Mouse (Mus musculus) heart, embryonic 11.5 days (tissue): ENCODE data around the gene Unc13d. TPM values are rescaled to one million over a fixed set of nuclear protein-coding genes. Genes with fewer than 3 reads are reported as not detected.
"Not testable (repeated sequence)": the region's sequence is repeated elsewhere in the genome, so short reads cannot be mapped to it uniquely, and the experiment has no call there.

Source experiments
- ATAC-seq: fragments of 200-750 bp; cut with Nextera tagmentation; replicated peaks from 2 replicates; pipeline ENCODE4 v1.8.0; 2017; ENCODE audit warnings: moderate library complexity; ENCODE audit not compliant: insufficient number of reproducible peaks, low FRiP score, low TSS enrichment
- H3K27ac ChIP-seq: fragments of 300-500 bp; sonication (generic); 2 replicates; pipeline ENCODE4 v1.5.1; 2014; ENCODE audit warnings: mild to moderate bottlenecking, low read depth, low read length
- H3K27me3 ChIP-seq: fragments of 300-500 bp; sonication (generic); 2 replicates; pipeline ENCODE4 v1.6.1; 2014; ENCODE audit warnings: mild to moderate bottlenecking, low read length, mixed read lengths; ENCODE audit not compliant: control insufficient read depth, insufficient read depth
- H3K36me3 ChIP-seq: fragments of 300-500 bp; sonication (generic); 2 replicates; pipeline ENCODE4 v1.6.1; 2014; ENCODE audit warnings: mild to moderate bottlenecking, low read length, moderate library complexity, mixed read lengths; ENCODE audit not compliant: control insufficient read depth, insufficient read depth
- H3K4me1 ChIP-seq: fragments of 300-500 bp; sonication (generic); 2 replicates; pipeline ENCODE4 v1.6.1; 2014; ENCODE audit warnings: low read length; ENCODE audit not compliant: control insufficient read depth, insufficient read depth
- H3K4me2 ChIP-seq: fragments of 300-500 bp; sonication (generic); 2 replicates; pipeline ENCODE4 v1.6.1; 2014; ENCODE audit warnings: mild to moderate bottlenecking, moderate library complexity
- H3K4me3 ChIP-seq: fragments of 300-500 bp; sonication (generic); 2 replicates; pipeline ENCODE4 v1.5.1; 2014; ENCODE audit warnings: low read depth, low read length
- H3K9ac ChIP-seq: fragments of 300-500 bp; sonication (generic); 2 replicates; pipeline ENCODE4 v1.6.1; 2014; ENCODE audit warnings: mild to moderate bottlenecking, low read depth, low read length, moderate library complexity
- H3K9me3 ChIP-seq: fragments of 300-500 bp; sonication (generic); replicated peaks from 2 replicates; pipeline ENCODE4 v1.6.1; 2016; ENCODE audit warnings: low read length; ENCODE audit not compliant: control insufficient read depth
- WGBS: fragments of 180-500 bp; shearing (Covaris S2); extraction: QIAGEN DNeasy Blood & Tissue Kit; methylation state at CpG from one replicate; pipeline ENCODE4 v1.1.7; 2014; ENCODE audit not compliant: insufficient replicate concordance; 5-methylcytosine and 5-hydroxymethylcytosine counted together
- polyA plus RNA-seq: library from polyadenylated mRNA; unstranded; fragments of >200 nt; fragmentation: Nextera tagmentation; extraction: Ambion mirVana; gene quantifications from 2 replicates; pipeline ENCODE4 v1.2.1, GENCODE M21; 2014

Unc13d gene
- 2.3 and 2.6 TPM in 2 replicates for polyA plus RNA-seq

DNA sequence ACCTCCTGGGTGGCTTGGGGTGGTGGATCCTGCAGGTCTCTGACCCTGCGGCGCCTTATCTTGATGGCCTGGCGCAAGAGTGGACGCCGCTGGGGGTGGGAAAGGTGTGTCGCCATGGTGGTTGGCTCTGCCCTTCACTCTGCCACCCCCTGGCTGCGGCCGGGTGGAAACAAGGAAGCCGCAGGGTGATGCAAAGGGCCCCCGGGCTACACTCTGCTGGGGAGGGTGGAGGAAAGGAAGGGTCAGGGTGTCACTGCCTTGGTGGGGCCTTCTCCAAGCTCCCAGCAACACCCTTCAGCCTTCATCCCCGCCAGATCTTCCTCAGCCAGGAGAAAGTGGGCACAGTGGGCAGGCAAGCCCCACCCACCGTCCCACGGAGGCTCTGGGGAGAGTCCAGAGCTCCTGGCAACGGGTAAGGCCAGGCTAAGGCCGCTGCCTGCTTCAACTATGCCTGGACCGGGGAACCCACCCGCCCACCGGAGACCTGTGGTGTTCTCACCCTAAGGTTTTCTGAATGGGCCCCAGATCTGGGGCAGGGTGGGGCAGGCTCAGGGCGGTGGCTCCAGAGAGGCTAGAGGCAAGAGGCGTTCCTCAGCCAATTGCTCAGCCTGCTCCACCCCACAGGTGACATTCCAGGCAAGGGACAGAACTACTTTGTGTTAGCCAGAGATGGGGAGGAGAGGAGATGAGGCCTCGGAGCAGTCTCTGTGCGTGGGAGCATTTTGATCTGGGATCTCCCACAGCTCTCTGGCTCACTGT lies at the start of gene Unc13d:
Unc13d (minus strand) TSS at position 516 of the 759 bp plus-strand sequence.
- peak within 1 kb of the TSS; percentile 65 for H3K9ac ChIP-seq
- no peaks in the 10 kb centered on the region for H3K27me3 ChIP-seq
- 64% methylated on average over 22 of the region's 22 CpGs for WGBS
- H3K36me3 ChIP-seq = peaks cover 20% of the 10 kb centered on the region
- H3K4me1 ChIP-seq = peaks cover 36% of the 10 kb centered on the region
- peak within 1 kb of the TSS; percentile 67 for H3K4me2 ChIP-seq
- H3K27ac ChIP-seq = peak within 1 kb of the TSS; percentile 85
- no peaks in the 10 kb centered on the region for H3K9me3 ChIP-seq
- peak within 1 kb of the TSS; percentile 16 for H3K4me3 ChIP-seq
- peak; percentile 58; the same call in 1 of the 2 replicates for ATAC-seq

DNA sequence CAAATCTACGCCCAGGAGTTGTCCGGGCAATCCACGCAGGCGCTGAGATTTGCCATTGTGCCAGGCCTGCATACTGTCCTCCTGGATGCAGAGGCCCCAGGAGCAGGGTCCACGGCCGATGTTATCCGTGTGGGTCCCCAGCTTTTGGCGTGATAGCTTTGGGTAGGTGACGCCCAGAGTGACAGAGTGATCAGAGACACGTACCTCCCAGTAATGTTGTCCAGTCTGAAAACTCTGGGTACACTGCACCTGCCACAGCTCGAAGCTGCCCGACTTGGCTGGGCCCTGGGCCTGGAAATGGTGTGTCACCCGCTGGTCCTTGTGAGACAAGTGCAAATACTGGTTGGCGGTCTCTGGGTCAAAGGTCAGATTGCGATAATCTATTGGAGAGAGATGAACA lies 48.5 kb upstream of the Unc13d start:
- no peak for ATAC-seq
- no peak overlapping the region for H3K9ac ChIP-seq
- 92% methylated on average over 15 of the region's 15 CpGs for WGBS

DNA sequence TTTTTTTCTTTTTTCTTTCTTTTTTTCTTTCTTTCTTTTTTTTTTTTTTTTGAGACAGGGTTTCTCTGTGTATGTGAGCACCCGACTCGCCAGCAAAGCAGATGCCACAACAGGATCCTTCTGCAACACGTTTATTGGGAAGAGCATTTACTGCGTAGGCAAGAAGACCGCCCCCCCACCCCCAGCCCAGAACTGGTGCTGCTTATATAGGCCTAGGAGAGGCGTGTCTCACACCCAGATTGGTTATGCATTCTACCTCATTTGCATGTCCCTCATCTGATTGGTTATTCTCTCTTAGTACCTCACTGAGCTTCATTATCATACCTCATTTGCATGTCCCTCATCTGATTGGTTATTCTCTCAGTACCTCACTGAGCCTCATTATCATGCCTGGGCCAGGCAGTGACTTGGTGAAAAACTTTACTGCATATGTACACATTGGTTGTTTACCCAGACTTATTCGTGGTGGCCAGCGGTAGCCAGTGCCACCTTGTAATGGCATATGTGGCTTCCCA lies 44.0 kb upstream of the Unc13d start:
- H3K27me3 ChIP-seq, H3K4me3 ChIP-seq, H3K9me3 ChIP-seq, H3K9ac ChIP-seq, H3K4me1 ChIP-seq, ATAC-seq, H3K27ac ChIP-seq, H3K4me2 ChIP-seq: not testable (repeated sequence)
- 89% methylated on average over 8 of the region's 8 CpGs for whole genome bisulfite sequencing
- H3K36me3 ChIP-seq = peaks cover 18% of the 10 kb centered on the region

More for the DNA sequence above, 48.5 kb upstream of the Unc13d start:
- H3K4me2 ChIP-seq = no peak overlapping the region
- H3K27me3 ChIP-seq = no peaks in the 10 kb centered on the region
- peaks cover 18% of the 10 kb centered on the region for H3K36me3 ChIP-seq
- H3K9me3 ChIP-seq = 0 out of 2 replicates have a peak, but pooled peaks cover 2% of the 10 kb centered on the region
- no peak overlapping the region for H3K27ac ChIP-seq
- no peak overlapping the region for H3K4me3 ChIP-seq
- peaks cover 23% of the 10 kb centered on the region for H3K4me1 ChIP-seq

DNA sequence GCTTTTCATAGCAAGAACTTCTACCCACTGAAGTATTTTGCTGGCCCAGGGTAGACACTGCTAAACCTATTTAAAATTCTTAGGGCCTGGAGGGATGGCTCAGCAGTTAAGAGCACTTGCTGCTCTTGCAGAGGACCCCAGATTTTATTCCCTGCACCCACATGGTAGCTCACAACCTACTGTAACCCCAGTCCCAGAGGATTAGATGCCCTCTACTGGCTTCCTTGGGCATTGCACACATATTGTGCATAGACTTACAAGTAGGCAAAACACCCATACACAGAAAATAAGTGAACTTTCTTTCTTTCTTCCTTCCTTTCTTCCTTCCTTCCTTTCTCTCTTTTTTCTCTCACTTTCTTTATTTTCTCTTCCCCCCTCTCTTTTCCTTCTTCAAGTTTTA lies 40.1 kb upstream of the Unc13d start:
- Histone ChIP-seq H3K4me3 (no peak overlapping the region), H3K9me3 (no peaks in the 10 kb centered on the region), H3K27me3 (no peaks in the 10 kb centered on the region), H3K27ac (no peak overlapping the region), H3K4me1 (no peaks in the 10 kb centered on the region), H3K4me2 (no peak overlapping the region), H3K36me3 (0 out of 2 replicates have a peak, but pooled peaks cover 2% of the 10 kb centered on the region), H3K9ac (no peak overlapping the region)
- ATAC-seq = no peak

DNA sequence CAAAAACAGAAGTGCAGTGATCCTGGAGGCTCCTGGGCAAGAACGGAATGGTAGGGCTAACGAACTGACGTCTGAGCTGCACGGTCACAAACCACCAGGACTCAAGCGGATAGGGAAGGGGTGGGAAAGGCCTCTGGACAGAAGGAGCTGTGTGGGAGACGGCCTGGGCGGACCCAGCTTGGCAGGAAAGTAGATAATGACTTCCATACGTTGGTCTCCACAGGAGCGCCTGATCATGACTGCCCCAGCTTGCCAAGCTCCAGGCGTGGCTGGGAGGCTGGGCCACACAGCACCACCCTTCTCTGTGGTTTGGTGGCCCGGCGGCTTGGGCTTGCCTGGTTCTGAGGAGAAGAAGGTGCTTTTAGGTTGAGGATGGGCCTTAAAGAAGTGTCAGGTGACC lies 39.5 kb upstream of the Unc13d start:
- no peak overlapping the region for H3K4me3 ChIP-seq
- no peak overlapping the region for H3K4me2 ChIP-seq
- 62% methylated on average over 12 of the region's 12 CpGs for WGBS
- no peaks in the 10 kb centered on the region for H3K4me1 ChIP-seq
- H3K9ac ChIP-seq = no peak overlapping the region
- H3K27me3 ChIP-seq = no peaks in the 10 kb centered on the region
- no peak for ATAC-seq
- H3K9me3 ChIP-seq = no peaks in the 10 kb centered on the region
- no peaks in the 10 kb centered on the region for H3K36me3 ChIP-seq
- H3K27ac ChIP-seq = no peak overlapping the region

DNA sequence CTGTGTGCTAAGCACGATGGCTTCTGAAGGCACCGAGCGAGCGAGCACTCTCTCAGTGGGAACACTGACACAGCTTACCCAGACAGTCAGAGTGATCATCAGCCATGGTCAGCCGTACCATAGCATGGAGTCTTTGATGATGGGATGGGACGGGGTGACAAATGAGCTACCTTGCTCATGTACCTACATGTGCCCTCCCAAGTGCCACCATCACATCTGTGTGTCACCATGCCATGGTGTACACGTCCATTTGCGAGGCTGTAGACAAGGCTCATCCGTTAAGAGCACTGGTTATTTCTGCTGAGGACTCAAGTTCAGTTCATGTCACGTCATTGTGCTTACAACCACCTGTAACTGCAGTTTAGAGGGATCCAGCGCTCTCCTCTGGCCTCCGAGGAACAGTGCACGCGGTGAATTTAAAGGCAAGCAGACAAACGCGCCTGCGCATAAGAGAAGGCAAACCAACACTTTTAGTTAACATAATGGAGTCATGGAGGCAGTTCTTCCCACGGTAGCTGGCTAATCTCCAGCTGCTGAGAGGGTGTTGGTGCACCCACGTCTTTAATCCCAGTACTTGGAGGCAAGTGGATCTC lies 33.9 kb upstream of the Unc13d start:
- H3K9me3 ChIP-seq = no peaks in the 10 kb centered on the region
- 80% methylated on average over 19 of the region's 19 CpGs for WGBS
- no peak overlapping the region for H3K9ac ChIP-seq
- peaks cover 32% of the 10 kb centered on the region for H3K4me1 ChIP-seq
- ATAC-seq = no peak
- peaks cover 21% of the 10 kb centered on the region for H3K27me3 ChIP-seq
- no peak overlapping the region for H3K4me2 ChIP-seq
- H3K4me3 ChIP-seq = no peak overlapping the region
- no peaks in the 10 kb centered on the region for H3K36me3 ChIP-seq
- H3K27ac ChIP-seq = no peak overlapping the region

DNA sequence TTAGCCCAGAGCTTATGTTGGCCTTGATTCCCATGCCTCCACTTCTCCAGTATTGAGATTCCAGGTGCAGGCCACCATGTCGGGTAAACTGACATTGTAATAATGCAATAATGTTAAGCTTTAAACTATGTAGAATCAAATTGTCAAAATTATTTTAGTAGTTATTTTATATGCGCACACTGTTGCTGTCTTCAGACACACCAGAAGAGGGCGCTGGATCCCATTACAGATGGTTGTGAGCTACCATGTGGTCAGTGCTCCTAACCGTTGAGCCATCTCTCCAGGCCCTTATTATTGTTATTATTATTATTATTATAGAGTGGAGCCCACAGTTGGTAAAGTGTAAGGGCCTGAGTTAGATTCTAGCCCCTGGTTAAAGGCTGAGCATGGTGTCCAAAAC lies 33.3 kb upstream of the Unc13d start:
- no peak overlapping the region for H3K9ac ChIP-seq
- peak overlapping the region; percentile 71; the same call in 1 of the 2 replicates for H3K4me3 ChIP-seq
- H3K4me1 ChIP-seq = peaks cover 38% of the 10 kb centered on the region
- H3K9me3 ChIP-seq = no peaks in the 10 kb centered on the region
- H3K4me2 ChIP-seq = no peak overlapping the region
- 80% methylated on average over 4 of the region's 4 CpGs for WGBS
- ATAC-seq = no peak
- H3K27me3 ChIP-seq = peaks cover 21% of the 10 kb centered on the region
- H3K27ac ChIP-seq = peak overlapping the region; percentile 36; the same call in 1 of the 2 replicates
- no peaks in the 10 kb centered on the region for H3K36me3 ChIP-seq

DNA sequence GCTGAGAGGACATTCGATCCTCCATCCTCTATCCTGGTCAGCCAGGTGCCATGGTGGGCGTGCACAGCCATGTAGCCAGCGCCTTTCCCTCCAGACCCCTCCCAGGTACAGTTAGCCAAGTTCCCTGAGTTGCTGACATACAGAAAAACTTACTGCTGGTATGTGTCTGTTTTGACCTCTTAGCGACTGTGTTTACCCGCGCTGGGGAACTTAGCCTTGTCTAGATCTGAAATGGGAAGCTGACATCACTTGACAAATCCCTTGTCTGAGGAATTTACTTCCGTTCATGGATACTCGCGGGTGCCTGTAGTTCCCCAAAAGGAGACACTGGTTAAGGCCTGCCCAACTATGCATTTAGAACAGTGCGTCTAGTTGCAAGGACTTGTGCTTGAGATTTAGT lies 32.8 kb upstream of the Unc13d start:
- no peak for ATAC-seq
- Histone ChIP-seq H3K4me3 (peak overlapping the region; percentile 71), H3K27ac (peak overlapping the region; percentile 79), H3K36me3 (no peaks in the 10 kb centered on the region), H3K4me2 (peak overlapping the region; percentile 87), H3K27me3 (peaks cover 21% of the 10 kb centered on the region), H3K9ac (peak overlapping the region; percentile 84), H3K4me1 (peaks cover 44% of the 10 kb centered on the region), H3K9me3 (no peaks in the 10 kb centered on the region)
- 15% methylated on average over 10 of the region's 10 CpGs for WGBS
